Mouse (Mus musculus): ENCODE measurements around the gene Lyrm4. TPM values are rescaled to one million over a fixed set of nuclear protein-coding genes. Genes with fewer than 3 reads are reported as not detected.

Lyrm4 gene
- total RNA-seq (2022): 10 to 100 TPM; 11.5 to 13.0 (median 11.9) TPM

DNA sequence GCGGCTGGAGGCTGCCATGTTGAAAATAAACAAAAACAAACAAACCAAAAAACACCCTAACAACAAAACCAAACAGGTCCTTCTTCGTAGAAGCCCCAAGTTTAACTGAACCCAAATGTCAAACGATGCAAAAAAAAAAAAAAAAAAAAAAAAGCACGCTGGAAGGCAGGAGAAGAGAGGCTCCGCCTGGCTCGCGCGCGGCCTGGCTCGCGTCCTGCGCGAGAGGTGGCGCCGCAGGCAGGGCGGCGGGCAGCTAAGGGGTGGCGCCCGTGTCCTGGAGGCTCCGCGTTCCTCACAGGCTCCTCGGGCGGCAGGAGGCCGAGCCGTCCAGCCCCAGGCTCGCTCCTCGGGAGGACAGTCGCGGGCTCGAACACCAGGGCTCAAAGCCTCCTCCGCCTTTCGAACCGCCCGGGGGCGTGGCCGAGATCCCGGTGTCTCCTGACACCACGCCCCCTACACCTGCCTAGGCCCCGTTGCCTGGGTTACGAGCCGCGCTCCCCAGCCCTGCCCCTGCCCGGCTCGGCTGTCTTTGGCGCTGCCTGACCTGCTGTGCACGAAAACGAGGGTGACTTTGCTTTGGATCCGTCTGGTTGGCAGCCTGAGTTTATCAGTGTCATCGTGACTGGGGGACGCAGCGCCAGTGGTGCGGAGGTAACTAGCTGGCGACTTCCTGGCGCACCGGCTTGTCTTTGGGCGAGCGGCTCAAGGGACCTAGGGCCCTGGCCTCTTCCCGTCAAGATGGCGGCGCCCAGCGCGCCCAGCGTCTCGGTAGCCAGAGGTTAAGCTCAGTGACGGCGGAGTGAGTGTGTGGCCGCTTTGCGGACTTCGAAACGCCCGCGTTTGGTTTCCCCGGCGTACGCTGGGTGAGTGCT lies at the start of gene Lyrm4, which contains the start of gene Fars2:
Gene Lyrm4 (minus strand): TSS at position 384 of the 872 bp plus-strand sequence.
Gene Fars2 (plus strand): TSS at position 270 of the 872 bp plus-strand sequence.
- DNase-seq (ENCODE audit: low spot score): peak; percentile 94

DNA sequence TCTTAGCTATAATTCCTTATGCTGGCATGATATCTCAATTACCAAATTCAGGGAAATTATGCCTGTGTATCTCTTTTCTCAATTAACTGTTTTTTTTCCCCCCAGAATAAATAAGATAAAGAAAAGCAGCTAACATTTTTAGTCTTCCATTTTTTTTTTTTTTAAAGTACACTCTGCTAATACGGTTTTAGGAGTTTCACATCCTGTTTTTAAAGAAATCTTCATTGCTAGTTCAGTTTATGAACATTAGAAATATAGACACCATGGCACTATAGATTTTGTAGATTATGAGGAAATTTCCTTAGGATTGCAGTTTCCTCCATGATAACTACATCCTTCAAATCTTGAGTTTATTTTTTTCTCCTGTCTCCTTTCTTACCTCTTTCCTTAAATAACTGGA lies 46.6 kb upstream of the Lyrm4 start:
- DNase-seq (ENCODE audit: low spot score): no peak

DNA sequence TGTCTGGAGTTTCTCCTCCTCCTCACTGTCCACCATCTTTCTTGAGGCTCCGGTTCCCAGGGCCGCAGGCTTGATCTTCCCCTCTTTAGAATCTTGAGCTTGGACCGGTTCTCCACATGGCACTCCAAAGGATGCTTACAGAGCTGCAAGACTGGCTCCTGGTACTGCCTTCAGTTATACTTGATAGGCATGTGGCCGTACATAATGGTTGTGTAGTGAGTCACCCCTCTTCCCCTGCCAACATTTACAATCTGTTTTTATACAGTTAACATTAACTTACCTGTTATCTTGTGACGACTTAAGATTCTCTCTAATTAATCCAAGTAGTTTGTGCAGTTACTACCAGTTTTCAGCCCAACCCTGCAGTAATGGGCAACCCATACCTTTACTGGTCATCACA lies 46.1 kb upstream of the Lyrm4 start:
- no peak for DNase-seq (ENCODE audit: low spot score)

DNA sequence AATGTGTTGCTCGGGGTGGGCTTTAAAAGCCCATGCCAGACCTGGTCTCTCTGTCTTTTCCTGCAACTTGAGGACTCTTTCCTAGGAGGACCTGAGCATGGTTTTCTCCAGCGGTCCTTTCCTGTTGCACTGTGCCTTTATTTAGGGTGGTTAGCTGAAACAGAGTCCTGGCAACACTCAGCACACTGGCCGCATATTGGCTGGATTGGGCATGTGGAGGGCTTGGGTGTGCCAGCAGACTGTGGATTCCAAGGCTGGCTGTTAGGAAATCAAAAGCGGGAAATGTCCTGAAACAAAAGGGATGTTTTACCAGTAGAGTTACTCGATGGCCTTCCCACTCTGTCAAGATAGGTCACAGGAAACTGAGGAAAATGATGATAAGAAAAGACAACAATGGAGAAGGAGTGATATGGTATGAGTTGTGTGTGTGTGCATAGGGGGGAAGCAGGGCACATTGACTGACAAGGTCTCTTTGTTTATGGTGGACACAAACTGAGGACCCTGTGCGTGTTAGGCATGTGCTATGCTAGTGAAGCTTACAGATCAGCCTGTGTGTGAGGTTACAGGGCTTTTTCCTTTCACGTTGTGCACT lies 39.1 kb upstream of the Lyrm4 start:
- DNase-seq (ENCODE audit: low spot score): no peak

DNA sequence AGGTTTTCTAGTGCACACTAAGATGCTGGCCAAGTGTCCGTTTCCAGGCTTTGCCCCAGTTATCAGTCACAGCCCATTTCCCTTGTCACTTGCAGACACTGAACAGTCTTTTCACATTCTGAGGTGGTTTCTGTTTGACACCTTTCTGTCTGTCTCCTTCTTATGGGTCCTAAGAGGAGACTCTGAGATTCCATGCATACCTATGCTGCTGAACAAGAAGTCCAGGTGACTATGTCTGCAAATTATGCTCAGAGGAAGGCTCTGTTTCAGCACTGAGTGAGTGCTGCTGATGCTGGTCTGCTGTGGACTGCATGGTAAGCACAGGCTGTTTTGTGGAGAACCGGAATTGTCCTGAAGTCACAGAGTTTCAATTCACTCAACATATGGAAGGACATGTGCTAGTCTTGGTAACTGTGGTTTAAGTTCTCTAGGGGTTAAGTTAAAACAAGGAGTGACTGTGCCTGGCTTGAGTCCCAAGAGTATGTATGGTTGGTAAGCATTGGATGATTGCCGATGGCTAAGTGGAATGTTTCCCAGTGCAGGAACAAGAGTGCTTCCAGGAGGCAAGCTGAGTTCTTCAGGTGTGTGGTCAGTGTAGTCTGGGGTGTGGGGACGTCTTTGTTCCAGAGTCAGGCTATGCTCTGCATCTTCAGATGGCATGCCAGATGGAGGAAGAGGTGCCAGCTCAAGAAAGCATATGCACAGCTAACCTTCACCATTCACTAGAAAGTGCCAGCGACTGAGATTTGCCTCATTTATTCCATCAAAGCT lies 35.6 kb upstream of the Lyrm4 start:
- DNase-seq (ENCODE audit: low spot score): no peak

DNA sequence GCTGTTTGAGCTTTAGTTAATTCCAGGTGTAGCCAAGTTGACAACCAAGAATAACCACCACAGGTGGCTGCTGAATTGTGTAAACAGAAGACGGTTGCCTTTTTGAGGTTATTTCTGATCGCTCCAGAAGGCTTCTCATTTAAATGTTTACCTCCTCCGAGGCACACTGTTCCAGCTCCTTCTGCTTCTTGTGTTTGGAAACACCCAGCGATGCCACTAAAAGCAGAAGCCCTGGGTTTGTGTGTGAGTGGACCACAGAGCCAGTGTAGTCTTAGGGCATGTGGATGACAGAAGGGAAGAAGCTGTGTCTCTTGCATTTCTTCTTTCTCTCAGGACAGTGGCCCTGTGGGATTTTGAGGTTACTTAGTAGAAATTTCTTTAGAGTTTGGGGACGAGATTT lies 32.9 kb upstream of the Lyrm4 start:
- no peak for DNase-seq (ENCODE audit: low spot score)

DNA sequence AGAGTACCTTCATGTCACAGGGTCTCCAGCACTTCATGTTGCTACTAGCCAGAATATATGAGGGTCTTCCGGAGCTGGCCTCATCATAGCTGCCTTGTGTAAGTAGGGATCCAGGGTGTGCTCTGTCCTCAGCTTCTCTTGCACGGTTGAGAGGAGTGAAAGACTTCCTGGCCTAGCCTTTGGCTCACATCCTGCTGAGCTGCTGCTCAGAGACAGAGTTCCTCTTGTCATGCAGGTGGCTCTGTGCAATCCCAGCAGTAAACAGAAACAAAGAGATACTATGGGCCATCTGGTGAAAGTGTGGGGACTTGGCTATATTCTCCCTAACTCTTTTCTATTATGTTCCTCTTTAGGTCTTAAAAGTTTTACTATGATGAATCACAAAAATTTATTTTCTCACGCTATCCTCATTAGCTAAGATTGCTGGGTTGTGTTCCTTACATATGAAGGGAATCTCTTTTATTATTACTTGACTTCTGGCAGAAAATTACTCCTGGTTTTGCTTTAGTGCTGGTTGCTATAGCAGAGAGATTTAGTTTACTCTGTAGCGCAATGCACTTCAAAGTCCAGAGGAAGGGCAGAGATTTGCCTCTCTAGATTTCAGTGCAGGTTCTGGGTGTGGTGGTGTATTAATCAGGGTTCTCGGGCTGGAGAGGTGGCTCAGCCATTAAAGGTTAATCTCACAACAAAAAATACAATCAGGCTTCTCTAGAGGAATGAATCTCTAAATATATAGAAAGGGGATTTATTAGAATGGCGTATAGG lies 32.0 kb upstream of the Lyrm4 start:
- DNase-seq (ENCODE audit: low spot score): no peak

DNA sequence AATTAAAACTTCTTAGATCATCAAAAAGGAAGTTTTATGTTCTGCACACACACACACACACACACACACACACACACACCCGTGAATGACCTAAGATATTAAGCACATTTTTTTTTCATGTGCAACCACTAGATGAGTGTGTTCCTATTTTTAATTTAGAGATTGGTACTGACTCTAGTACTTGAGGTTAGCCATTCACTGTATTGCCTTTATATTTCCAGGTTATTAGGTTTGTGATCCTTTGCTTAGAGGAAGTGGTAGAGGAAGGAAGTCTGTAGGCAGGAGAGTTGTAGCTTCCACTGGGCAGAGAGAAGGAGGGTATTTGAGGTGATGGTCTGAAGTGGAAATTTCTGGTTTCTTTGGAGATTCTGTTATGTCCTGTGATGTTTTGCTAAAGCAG lies 28.3 kb upstream of the Lyrm4 start:
- DNase-seq (ENCODE audit: low spot score): no peak

DNA sequence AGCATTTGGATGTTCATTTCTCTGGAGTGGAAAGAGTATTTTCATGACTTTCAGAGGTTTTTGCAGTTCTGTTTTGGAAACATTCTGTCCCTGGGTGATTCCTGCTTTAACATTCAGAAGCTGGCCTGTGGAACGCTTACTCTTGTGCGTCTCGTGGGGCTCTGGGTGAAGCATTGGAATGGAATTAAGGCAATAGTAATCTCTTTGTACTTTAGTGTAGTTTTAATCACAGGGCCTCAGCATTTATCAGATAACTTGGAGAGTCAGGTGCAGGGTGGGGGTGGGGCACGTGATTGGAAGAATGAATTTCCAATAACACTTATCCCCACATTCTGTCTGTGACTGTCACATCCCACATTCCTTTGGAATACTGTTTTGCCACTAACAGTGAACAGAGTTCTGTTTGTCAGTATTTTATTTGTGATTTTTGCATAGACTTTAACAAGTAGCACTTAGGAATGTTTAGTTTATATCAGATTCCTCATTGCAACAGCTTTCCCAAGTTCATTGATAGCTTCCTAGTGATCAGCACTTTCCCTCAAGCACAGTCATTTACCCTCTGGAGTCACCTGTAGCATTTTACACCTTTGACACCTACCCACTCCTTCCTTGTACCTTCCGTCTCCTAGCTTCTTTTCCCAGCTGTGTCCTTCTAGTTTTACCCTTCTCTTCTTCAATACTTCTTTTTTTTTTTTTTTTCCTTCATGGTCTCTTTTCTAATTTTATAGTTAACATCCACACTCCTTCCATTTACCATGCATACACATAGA lies 23.1 kb upstream of the Lyrm4 start:
- DNase-seq (ENCODE audit: low spot score): no peak

DNA sequence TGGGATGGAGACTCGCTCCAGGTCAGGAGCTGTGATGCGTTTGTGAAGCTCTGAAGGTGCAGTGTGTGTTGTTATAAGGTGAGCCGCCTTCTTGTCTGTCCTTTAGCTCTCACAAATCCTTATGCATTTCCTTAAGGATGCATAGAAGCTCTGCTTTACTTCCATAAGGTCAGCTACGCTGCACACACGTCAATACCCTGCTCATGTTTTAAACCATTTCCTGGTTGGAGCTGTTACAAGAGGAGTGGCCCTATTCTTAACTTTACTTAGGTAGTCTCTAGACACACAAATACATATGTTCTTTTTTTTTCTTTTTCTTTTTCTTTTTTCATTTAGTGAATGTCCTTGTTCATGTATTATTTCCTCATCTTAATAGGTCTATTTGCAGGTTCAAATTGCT lies 22.4 kb upstream of the Lyrm4 start:
- DNase-seq (ENCODE audit: low spot score): no peak

DNA sequence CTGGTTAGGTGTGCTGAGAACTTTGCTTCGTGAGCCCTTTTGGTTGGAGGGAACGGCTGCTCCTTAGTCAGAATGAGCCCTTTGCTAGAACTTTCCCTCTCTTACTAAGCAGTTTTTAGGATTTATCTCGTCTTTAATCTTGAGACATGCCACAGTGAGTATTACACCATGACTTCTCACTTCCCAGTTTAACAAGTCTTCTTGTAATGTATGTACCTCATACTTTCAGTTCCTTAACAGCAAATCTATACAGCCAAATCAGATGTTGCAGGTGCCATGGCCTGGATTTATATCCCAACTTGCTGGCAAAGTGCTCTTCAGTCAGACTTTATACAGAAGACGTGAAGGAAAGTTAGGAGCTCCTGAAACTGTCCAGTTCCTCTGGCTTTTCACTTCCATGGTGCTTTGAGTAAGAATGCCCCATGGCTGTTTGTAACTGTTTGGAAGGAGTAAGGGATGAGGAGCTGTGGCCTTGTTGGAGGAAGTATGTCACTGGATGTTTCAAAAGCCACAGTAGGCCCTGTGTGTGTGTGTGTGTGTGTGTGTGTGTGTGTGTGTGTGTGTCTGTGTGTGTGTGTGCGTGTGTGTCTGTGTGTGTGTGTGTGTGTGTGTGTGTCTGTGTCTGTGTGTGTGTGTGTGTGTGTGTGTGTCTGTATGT lies 14.8 kb upstream of the Lyrm4 start:
- DNase-seq (ENCODE audit: low spot score): no peak

DNA sequence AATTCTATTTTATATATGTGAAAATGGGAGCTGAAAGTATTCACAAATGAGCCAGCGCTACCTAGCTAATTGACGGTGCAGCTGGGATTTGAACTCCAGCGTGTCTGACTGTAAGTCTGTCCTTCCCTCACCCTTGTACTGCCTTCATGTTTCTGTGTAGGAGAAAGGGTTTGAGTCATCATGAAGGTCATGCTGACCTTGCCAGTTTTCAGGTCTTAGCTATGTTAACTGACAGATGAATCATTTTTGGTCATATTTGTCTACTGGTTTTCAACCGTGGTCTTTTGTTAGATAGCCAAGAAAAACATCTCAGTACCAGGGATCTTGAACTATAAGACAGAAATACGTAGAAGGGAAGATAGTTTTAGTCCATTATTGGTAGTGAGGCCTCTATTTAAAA lies 14.1 kb upstream of the Lyrm4 start:
- DNase-seq (ENCODE audit: low spot score): no peak

DNA sequence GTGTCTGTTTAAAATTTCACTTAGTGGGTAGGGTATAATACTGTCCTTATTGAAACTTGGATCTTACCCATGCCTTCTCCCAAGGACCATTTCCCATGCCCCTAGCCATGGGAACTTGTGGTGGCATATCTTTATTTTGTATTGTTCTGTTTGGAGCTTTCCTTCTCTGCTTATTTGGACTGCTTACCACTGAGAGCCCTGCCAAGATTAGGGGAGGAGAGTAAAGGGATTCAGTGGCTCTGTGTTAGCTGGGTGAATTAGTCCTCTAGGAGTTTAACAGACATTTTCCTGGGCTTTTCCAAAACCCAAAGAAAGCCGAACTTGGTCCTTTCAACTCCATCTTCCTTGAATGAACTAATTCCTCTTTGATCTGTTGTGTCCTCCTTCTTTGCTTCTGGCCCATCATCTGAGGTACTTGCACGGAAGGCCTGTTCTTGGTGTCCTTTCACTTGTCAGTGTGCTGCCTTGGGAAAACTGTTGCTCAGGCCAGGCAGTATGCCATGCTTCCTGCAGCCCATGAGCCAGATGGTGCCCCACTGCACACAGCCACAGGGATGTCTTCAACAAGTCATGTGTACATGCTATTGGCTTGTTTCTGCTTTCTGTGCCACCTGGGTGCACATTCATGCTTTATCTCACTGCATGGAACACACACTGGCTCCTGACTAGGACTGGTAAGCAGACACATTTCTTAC lies 12.2 kb upstream of the Lyrm4 start:
- DNase-seq (ENCODE audit: low spot score): no peak

DNA sequence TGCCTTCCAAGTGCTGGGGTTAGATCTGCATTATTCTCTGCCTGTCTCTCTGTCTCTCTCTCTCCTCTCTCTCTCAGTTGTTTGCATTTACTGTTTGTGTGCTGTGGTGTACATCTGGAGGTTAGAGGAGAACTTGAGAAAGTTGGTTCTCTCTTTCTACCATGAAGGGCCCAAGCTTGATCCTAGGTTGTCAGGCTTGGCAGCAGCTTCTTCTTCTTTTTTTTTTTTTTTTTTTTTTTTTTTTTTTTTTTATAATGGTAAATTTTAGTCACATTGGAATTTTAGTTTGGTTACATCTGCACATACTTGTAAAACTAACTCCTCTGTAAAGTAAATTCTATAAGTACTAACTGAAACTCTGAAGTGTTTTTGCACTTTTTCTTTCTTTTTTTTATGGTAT lies 3.3 kb upstream of the Lyrm4 start:
- DNase-seq (ENCODE audit: low spot score): no peak

DNA sequence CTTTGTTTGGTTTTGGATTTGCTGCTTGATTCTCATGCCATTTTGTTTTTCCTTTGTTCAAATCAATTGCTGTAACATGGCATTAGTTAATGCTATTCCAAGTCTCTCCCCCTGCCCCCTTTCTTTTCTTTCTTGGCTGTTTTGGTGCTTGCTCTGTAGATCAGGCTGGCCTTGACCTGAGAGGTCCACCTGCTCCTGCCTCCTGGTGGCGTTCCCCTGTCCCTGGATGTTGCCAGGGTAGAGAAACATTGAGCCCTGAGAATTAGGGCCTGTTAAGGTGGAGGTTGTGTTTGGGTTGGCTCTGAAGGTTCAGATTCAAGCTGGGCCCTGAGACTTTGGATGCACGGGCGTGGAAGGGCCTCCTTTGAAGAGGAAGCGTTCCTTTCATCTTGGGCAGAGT lies 2.4 kb upstream of the Lyrm4 start:
- DNase-seq (ENCODE audit: low spot score): no peak

DNA sequence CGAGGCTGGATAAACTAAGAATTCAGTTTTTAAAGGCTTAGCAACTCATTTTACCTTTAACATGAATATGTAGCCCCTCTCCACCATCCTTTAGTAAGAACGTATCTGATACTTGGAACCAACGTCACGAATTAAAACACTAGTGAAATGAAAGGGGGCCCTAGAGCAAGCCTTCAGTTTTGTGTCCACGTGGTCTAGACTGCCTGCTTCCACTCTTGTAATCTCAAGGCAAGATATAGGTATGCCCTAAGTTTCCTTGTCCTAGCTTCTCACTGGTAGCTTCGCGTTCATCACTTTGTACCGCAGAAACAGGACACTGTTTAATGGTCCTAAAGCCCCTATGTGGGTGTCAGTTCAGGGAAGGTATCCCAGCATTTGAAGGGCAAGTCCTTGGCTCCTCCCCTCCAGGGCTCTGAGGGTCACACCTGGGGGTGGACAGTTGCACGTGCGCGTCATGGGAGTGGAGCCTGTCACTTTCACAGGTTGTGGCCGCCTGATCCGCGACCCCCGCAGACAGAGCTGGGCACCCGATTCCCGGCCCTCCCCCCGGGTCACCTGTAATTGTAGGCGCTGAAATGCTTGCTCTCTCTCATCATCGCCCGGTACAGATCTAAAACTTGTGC lies 695 bp downstream of the Lyrm4 start:
- DNase-seq (ENCODE audit: low spot score): no peak

DNA sequence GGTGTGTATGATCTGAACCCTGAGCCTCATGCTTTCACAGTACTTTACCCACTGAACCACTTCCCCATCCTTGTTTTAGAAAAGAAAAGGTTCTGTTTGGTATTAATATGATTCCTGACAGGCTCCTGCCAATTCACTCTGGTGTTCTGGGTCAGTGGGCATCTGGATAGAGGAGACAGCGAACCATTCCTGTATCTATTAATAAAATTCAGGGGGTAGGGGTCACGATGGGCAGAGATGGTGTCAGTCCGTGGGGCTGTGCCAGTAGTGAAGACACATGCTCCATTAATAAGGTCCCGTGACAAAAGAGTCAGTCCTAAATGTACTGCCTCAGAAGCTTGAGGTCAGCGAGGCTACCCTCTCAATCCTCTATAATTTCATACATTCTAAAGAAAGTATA lies 4.1 kb downstream of the Lyrm4 start:
- no peak for DNase-seq (ENCODE audit: low spot score)

DNA sequence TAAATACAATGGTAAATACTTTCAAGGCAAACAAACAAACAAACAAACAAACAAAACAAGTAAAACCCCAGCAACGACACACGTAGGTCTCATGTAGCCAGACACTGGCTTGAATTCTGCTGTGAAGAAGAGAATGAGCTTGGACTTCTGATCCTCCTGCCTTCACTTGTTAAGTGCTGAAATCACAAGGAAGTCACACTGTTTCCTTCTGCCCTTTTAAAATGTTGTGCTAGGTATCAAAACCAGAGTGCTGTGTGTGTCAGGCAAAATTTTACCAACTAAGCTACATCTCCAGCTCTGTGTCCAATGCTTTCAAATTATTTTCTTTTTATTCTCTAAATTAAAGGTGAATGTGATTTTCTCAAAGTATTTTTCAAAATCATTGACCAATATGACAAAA lies 6.0 kb downstream of the Lyrm4 start:
- DNase-seq (ENCODE audit: low spot score): no peak

DNA sequence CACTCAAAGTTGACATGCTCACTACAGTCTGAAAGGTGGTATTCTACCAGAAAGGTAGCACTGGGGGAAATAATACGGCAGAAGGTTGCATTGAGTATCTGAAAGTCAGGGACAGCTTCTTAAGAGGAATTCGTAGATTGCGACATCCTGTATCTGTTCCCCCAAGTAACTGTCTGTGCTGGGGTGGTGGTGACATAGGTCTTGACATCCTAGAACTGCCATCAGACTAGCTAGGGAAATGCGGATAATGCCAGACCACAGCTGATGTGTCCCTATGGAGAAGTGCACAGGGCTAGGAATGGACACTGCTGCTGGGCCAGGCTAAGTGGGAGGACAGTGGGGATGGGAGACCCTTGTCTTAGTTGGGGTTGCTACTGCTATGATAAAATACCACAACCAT lies 8.8 kb downstream of the Lyrm4 start:
- no peak for DNase-seq (ENCODE audit: low spot score)
